Comparison of ENCODE assay signal across 18 mouse cellular contexts in genomic region chr11:86380521-86381238, GRCm38 (mm10). TPM values are rescaled to one million over a fixed set of nuclear protein-coding genes. Genes with fewer than 3 reads are reported as not detected.
DNase-seq lines count a peak whose midpoint lies in the region; ATAC-seq and TF ChIP-seq lines count a peak whose summit lies in the region.
"Had no signal": no experiment of that assay in that cellular context is flagged by ENCODE, and none has a peak within 500 bp of the region (broad histone marks: within the 10 kb centered on the region; RNA-seq: fewer than 3 reads in every experiment).

No protein-coding gene starts in this region.

- H3K36me3 ChIP-seq in forebrain, embryonic 16.5 days (ENCODE audit: control insufficient read depth, insufficient read depth), result no peaks in the 10 kb centered on the region
- H3K36me3 ChIP-seq in heart, embryonic 11.5 days (ENCODE audit: control insufficient read depth, insufficient read depth, low read length), result no peaks in the 10 kb centered on the region
- H3K36me3 ChIP-seq: embryonic facial prominence, embryonic 15.5 days; heart, embryonic 13.5 days; hindbrain, embryonic 15.5 days; limb, embryonic 13.5 days; midbrain, embryonic 10.5 days had no signal

- in situ Hi-C loops in Patski (cut with MboI; ENCODE audit: low pct_unique_long_range_greater_than_20kb), result loop anchor here (25.0 kb wide), 1 partner anchor 518 kb away; the partner anchor contains the start of gene Gm11444

- WGBS in forebrain, embryonic 16.5 days, result 80% methylated on average over 12 of the region's 12 CpGs
- 77% methylated on average over 12 of the region's 12 CpGs for WGBS in heart, embryonic 11.5 days (ENCODE audit: insufficient replicate concordance)

- DNase-seq in heart, adult 11 months, result peak; percentile 67
- DNase-seq in heart, postnatal 25 days (ENCODE audit: low spot score), result no peak
- peak; percentile 76 for DNase-seq in 3134 (ENCODE audit: extremely low read depth, insufficient read length, low spot score)
- DNase-seq in Patski (ENCODE audit: low read depth, low spot score), result peak; percentile 74
- peak; percentile 85 for DNase-seq in fibroblast of lung, adult 2 months (ENCODE audit: low read depth)
- DNase-seq in urinary bladder, postnatal 25 days (ENCODE audit: low spot score), result no peak
- DNase-seq: cerebellum, adult 11-12 months; kidney, adult 9 months; thymus, postnatal 4 days had no signal

- peak; percentile 84 for ATAC-seq in Patski
- no peak for ATAC-seq in forebrain, embryonic 16.5 days
- ATAC-seq in heart, embryonic 11.5 days (replicated peaks; ENCODE audit: insufficient number of reproducible peaks, low FRiP score, low TSS enrichment), result no peak
- ATAC-seq: forebrain, embryonic 14.5 days had no signal

- POLR2A ChIA-PET in Patski (lab: Charles Lee), result interaction anchor here (1.2 kb wide), 1 partner anchor 33 kb away, joined by 5 read pairs; no protein-coding TSS in a partner anchor

- H3K4me2 ChIP-seq in forebrain, embryonic 16.5 days (ENCODE audit: low read length), result no peak overlapping the region
- H3K4me2 ChIP-seq in heart, embryonic 11.5 days, result no peak overlapping the region
- H3K4me2 ChIP-seq: embryonic facial prominence, embryonic 15.5 days; heart, embryonic 13.5 days; hindbrain, embryonic 15.5 days; limb, embryonic 13.5 days had no signal

- TF ChIP-seq CTCF in Patski (IDR thresholded peaks at IDR 0.05), result no peak

- no peaks in the 10 kb centered on the region for H3K27me3 ChIP-seq in Patski
- H3K27me3 ChIP-seq in forebrain, embryonic 16.5 days (replicated peaks; ENCODE audit: control insufficient read depth, insufficient read depth, low read length), result no peaks in the 10 kb centered on the region
- no peaks in the 10 kb centered on the region for H3K27me3 ChIP-seq in heart, embryonic 11.5 days (ENCODE audit: control insufficient read depth, insufficient read depth, low read length)
- H3K27me3 ChIP-seq: embryonic facial prominence, embryonic 15.5 days; heart, embryonic 13.5 days; hindbrain, embryonic 15.5 days; limb, embryonic 13.5 days had no signal

- CTCF ChIA-PET in Patski (lab: Charles Lee), result interaction anchor here (1.1 to 1.2 kb wide), 2 partner anchors 8 to 30 kb away, joined by 3 read pairs; no protein-coding TSS in a partner anchor

- intact Hi-C loops in heart, postnatal 25 days (cut with DNase I), result no loop called here

- H3K9ac ChIP-seq in forebrain, embryonic 16.5 days (replicated peaks; ENCODE audit: low read depth, low read length), result no peak overlapping the region
- H3K9ac ChIP-seq in heart, embryonic 11.5 days (ENCODE audit: low read depth, low read length), result no peak overlapping the region
- H3K9ac ChIP-seq: embryonic facial prominence, embryonic 15.5 days; heart, embryonic 13.5 days; hindbrain, embryonic 15.5 days; limb, embryonic 13.5 days had no signal

- H3K27ac ChIP-seq in forebrain, embryonic 16.5 days (ENCODE audit: low read length), result no peak overlapping the region
- H3K27ac ChIP-seq in heart, embryonic 11.5 days (ENCODE audit: low read depth, low read length), result no peak overlapping the region
- H3K27ac ChIP-seq: embryonic facial prominence, embryonic 15.5 days; heart, embryonic 13.5 days; hindbrain, embryonic 15.5 days; left cerebral cortex, adult 2 months; limb, embryonic 13.5 days; midbrain, embryonic 10.5 days had no signal

- H3K4me3 ChIP-seq in forebrain, embryonic 16.5 days (replicated peaks; ENCODE audit: low read length), result no peak overlapping the region
- no peak overlapping the region for H3K4me3 ChIP-seq in heart, embryonic 11.5 days (ENCODE audit: low read depth, low read length)
- H3K4me3 ChIP-seq: embryonic facial prominence, embryonic 15.5 days; heart, embryonic 13.5 days; hindbrain, embryonic 15.5 days; left cerebral cortex, adult 2 months; limb, embryonic 13.5 days; midbrain, embryonic 10.5 days had no signal

- H3K9me3 ChIP-seq in forebrain, embryonic 16.5 days (ENCODE audit: control insufficient read depth, low read length), result no peaks in the 10 kb centered on the region
- H3K9me3 ChIP-seq in heart, embryonic 11.5 days (replicated peaks; ENCODE audit: control insufficient read depth, low read length), result no peaks in the 10 kb centered on the region
- H3K9me3 ChIP-seq: embryonic facial prominence, embryonic 15.5 days; heart, embryonic 13.5 days; hindbrain, embryonic 15.5 days; limb, embryonic 13.5 days; midbrain, embryonic 10.5 days had no signal

- peaks cover 5% of the 10 kb centered on the region; the same call in 1 of the 2 replicates for H3K4me1 ChIP-seq in forebrain, embryonic 16.5 days (replicated peaks; ENCODE audit: control insufficient read depth, insufficient read depth, low read length)
- H3K4me1 ChIP-seq in heart, embryonic 11.5 days (ENCODE audit: control insufficient read depth, insufficient read depth, low read length), result no peaks in the 10 kb centered on the region
- H3K4me1 ChIP-seq: embryonic facial prominence, embryonic 15.5 days; hindbrain, embryonic 15.5 days had no signal

RNA-seq across cellular contexts. Expression of gene Med13, which starts 23.3 kb away (rescaled TPM):
- total RNA-seq in heart, postnatal 25 days (2021), result 10 to 100 TPM; 33.4 to 44.7 TPM
- 27.4 TPM for polyA plus RNA-seq in Patski (2021)
- polyA plus RNA-seq in forebrain, embryonic 16.5 days (2015; fragmentation: Nextera tagmentation; extraction: Ambion mirVana), result 13.2 and 15.2 TPM in 2 replicates
- 9.6 and 10.3 TPM in 2 replicates for polyA plus RNA-seq in heart, embryonic 11.5 days (2014; fragmentation: Nextera tagmentation; extraction: Ambion mirVana)

Comparison
In these comparisons a context has a peak if more than half of its experiments do, and no peak if none do; other contexts are left out.
1. DNase-seq: peak in heart, adult 11 months (single experiment), 3134 (single experiment), Patski (single experiment) and fibroblast of lung, adult 2 months (single experiment); none in heart, postnatal 25 days (single experiment) and urinary bladder, postnatal 25 days (single experiment).